Mouse (Mus musculus): ENCODE data around the gene Ephb2.

GRCm38 (mm10) chr4:136842033-136842432, 6.2 kb upstream of the Ephb2 start:
- no peak for TF ChIP-seq GATA1 (IDR thresholded peaks at IDR 0.05; ENCODE audit: borderline replicate concordance, low read length)
- no peak for TF ChIP-seq CTCF (IDR thresholded peaks at IDR 0.05; ENCODE audit: low read depth, low read length)
- TF ChIP-seq POLR2AphosphoS5 (IDR thresholded peaks at IDR 0.05; ENCODE audit: insufficient replicate concordance, low read depth, low read length), result no peak
- TF ChIP-seq GATA2 (IDR thresholded peaks at IDR 0.05; ENCODE audit: borderline replicate concordance, low read depth, low read length), result no peak
- no peak for TF ChIP-seq TAL1 (conservative IDR thresholded peaks at IDR 0.05; ENCODE audit: low read depth, low read length)
